Mouse (Mus musculus): Measurements from ENCODE around the gene Brd2.
A peak's percentile ranks its signal among the peaks of the same experiment; 100 is the strongest.

Gene Brd2

GRCm38 (mm10) chr17:34088124-34088523 is 34.3 kb downstream of the Brd2 start:
- DNase-seq (ENCODE audit: low spot score in 2 of 2): no peak

- no peak for DNase-seq (ENCODE audit: low spot score in 2 of 2)
Measured at GRCm38 (mm10) chr17:34087386-34087785, 35.0 kb downstream of the Brd2 start.

- DNase-seq (ENCODE audit: low spot score in 2 of 2): no peak
Measured at GRCm38 (mm10) chr17:34083104-34083503, 39.3 kb downstream of the Brd2 start.

- no peak for DNase-seq (ENCODE audit: low spot score in 2 of 2)
Measured at GRCm38 (mm10) chr17:34079621-34080020, 42.8 kb downstream of the Brd2 start.

- no peak for DNase-seq (ENCODE audit: low spot score in 2 of 2)
Measured at GRCm38 (mm10) chr17:34079002-34079401, 43.4 kb downstream of the Brd2 start.

- DNase-seq (ENCODE audit: low spot score in 2 of 2): no peak
Measured at GRCm38 (mm10) chr17:34078148-34078547, 44.3 kb downstream of the Brd2 start.

- DNase-seq (ENCODE audit: low spot score in 2 of 2): peak in 1 of 2 experiments; percentile 60
Measured at GRCm38 (mm10) chr17:34077549-34077948, 44.9 kb downstream of the Brd2 start.

- DNase-seq (ENCODE audit: low spot score in 2 of 2): peak in 1 of 2 experiments; percentile 64
Measured at GRCm38 (mm10) chr17:34075271-34075670, 47.2 kb downstream of the Brd2 start.

- no peak for DNase-seq (ENCODE audit: low spot score in 2 of 2)
Measured at GRCm38 (mm10) chr17:34072091-34072490, 50.3 kb downstream of the Brd2 start.

GRCm38 (mm10) chr17:34068864-34069263 is 53.6 kb downstream of the Brd2 start:
- DNase-seq (ENCODE audit: low spot score in 2 of 2): no peak

All from frontal cortex, postnatal 10 days (tissue).